Mouse (Mus musculus): ENCODE measurements around the gene Plcb1.

Plcb1 gene

GRCm38 (mm10) chr2:135200830-135201229 lies 415.0 kb downstream of the Plcb1 start:
- DNase-seq (ENCODE audit: low read depth, low spot score) = no peak

- no peak for DNase-seq (ENCODE audit: low read depth, low spot score)
Observed at GRCm38 (mm10) chr2:135202390-135202789, 416.5 kb downstream of the Plcb1 start.

- no peak for DNase-seq (ENCODE audit: low read depth, low spot score)
Observed at GRCm38 (mm10) chr2:135204141-135205120, 418.6 kb downstream of the Plcb1 start.

GRCm38 (mm10) chr2:135208890-135209289 lies 423.0 kb downstream of the Plcb1 start:
- no peak for DNase-seq (ENCODE audit: low read depth, low spot score)

GRCm38 (mm10) chr2:135214746-135215448 lies 429.0 kb downstream of the Plcb1 start:
- no peak for DNase-seq (ENCODE audit: low read depth, low spot score)

GRCm38 (mm10) chr2:135219406-135219805 lies 433.5 kb downstream of the Plcb1 start:
- no peak for DNase-seq (ENCODE audit: low read depth, low spot score)

GRCm38 (mm10) chr2:135225604-135226025 lies 439.7 kb downstream of the Plcb1 start:
- no peak for DNase-seq (ENCODE audit: low read depth, low spot score)

GRCm38 (mm10) chr2:135230262-135230661 lies 444.4 kb downstream of the Plcb1 start:
- no peak for DNase-seq (ENCODE audit: low read depth, low spot score)

GRCm38 (mm10) chr2:135242662-135243316 lies 456.9 kb downstream of the Plcb1 start:
- no peak for DNase-seq (ENCODE audit: low read depth, low spot score)

- no peak for DNase-seq (ENCODE audit: low read depth, low spot score)
Observed at GRCm38 (mm10) chr2:135243764-135244163, 457.9 kb downstream of the Plcb1 start.

- DNase-seq (ENCODE audit: low read depth, low spot score) = no peak
Observed at GRCm38 (mm10) chr2:135249925-135250324, 464.1 kb downstream of the Plcb1 start.

- DNase-seq (ENCODE audit: low read depth, low spot score) = no peak
Observed at GRCm38 (mm10) chr2:135251821-135252315, 466.0 kb downstream of the Plcb1 start.

- no peak for DNase-seq (ENCODE audit: low read depth, low spot score)
Observed at GRCm38 (mm10) chr2:135259136-135259535, 473.3 kb downstream of the Plcb1 start.

- no peak for DNase-seq (ENCODE audit: low read depth, low spot score)
Observed at GRCm38 (mm10) chr2:135263943-135264342, 478.1 kb downstream of the Plcb1 start.

GRCm38 (mm10) chr2:135274949-135275348 lies 489.1 kb downstream of the Plcb1 start:
- DNase-seq (ENCODE audit: low read depth, low spot score) = no peak

- no peak for DNase-seq (ENCODE audit: low read depth, low spot score)
Observed at GRCm38 (mm10) chr2:135278506-135278905, 492.6 kb downstream of the Plcb1 start.

- DNase-seq (ENCODE audit: low read depth, low spot score) = no peak
Observed at GRCm38 (mm10) chr2:135279026-135279425, 493.2 kb downstream of the Plcb1 start.

GRCm38 (mm10) chr2:135283783-135284182 lies 497.9 kb downstream of the Plcb1 start:
- no peak for DNase-seq (ENCODE audit: low read depth, low spot score)

GRCm38 (mm10) chr2:135296184-135296769 lies 510.4 kb downstream of the Plcb1 start:
- DNase-seq (ENCODE audit: low read depth, low spot score) = no peak

GRCm38 (mm10) chr2:135300480-135300879 lies 514.6 kb downstream of the Plcb1 start:
- no peak for DNase-seq (ENCODE audit: low read depth, low spot score)

GRCm38 (mm10) chr2:135302483-135302882 lies 516.6 kb downstream of the Plcb1 start:
- no peak for DNase-seq (ENCODE audit: low read depth, low spot score)

Data from A20 (cell line).